Mouse (Mus musculus) cerebellum, adult (tissue): ENCODE measurements around the gene Cul7.
A peak's percentile ranks its signal among the peaks of the same experiment; 100 is the strongest.

Source experiments
- ATAC-seq: cut with Nextera tagmentation; 2 replicates; pipeline ENCODE4 v1.9.2; 2017; ENCODE audit warnings: mild to moderate bottlenecking, moderate library complexity, mixed read lengths; ENCODE audit not compliant: insufficient number of reproducible peaks, low FRiP score, low TSS enrichment

Cul7 gene

DNA sequence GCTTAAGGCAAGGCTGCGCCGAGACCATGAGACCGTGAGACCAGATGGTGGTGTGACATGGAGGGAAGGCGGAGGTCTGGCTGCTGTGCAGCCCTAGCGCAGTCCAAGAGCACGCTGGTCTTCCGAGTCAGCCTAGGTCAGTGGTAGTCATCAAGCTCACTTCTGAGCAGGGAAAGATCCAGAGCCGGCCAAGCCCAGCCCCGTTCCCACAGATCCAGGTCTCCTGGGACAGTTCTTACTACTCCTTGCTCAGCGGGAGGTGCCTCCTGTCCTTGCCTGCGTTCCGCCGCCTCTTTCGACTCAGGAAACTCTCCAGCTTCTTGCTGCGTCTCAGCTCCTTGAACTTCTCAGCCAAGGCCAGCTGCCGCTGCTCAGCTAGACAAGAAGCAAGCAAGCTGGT is 17.6 kb downstream of the Cul7 start:
- ATAC-seq = no peak

DNA sequence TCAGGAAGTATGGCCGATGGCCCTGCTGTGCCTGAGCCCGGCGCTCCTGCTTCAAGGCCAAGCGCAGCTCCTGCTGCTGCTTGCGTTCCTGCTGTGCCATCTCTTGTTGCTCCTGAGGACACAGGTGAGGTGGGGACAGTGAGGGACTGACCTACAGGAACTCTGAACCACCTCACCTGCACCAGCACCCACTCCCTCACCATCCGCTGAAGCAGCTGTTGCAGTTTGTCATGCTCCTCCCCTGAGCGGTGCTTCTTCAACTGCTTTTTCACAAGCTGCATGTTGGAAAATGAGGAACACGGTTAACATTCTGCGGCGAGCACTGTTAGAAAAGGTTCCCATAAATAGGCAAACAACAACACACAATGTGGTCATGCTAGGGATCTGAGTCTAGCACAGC is 19.8 kb downstream of the Cul7 start:
- no peak for ATAC-seq

DNA sequence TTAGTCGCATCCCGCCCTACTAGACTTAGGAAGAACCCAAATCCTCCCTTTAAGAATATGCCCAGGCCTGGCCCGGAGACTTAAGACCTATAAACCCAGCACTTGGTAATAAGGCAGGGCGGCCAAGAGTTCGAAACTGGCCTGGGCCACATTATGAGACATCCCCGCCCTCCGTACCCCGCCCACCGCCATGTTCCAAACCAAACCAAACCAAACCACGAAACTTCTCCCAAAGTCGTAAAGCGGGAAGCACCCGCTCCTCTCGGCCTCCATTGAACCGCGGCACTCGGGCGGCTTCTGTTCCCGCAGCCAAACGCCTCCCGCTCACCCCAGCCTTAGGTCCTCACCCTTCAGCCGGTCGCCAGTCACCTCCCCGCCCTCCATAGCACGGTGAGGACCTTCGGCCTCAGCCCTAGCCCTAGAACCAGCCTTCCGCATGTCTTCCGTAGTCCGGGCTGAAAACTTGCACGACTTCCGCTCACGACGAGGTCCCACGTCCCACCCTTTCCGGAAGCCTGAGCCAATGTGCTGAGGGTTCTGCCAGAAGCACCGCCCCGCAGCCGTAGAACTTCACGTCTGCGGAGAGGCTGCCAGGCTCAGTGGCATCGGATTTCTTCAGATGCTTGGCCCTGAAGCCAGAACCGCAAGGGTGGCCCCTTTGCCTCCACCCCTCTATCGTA is 23.9 kb downstream of the Cul7 start, which contains the start of gene Rrp36:
Gene Rrp36 (minus strand): TSS at position 503 of the 680 bp plus-strand sequence.
- ATAC-seq = peak; percentile 87

DNA sequence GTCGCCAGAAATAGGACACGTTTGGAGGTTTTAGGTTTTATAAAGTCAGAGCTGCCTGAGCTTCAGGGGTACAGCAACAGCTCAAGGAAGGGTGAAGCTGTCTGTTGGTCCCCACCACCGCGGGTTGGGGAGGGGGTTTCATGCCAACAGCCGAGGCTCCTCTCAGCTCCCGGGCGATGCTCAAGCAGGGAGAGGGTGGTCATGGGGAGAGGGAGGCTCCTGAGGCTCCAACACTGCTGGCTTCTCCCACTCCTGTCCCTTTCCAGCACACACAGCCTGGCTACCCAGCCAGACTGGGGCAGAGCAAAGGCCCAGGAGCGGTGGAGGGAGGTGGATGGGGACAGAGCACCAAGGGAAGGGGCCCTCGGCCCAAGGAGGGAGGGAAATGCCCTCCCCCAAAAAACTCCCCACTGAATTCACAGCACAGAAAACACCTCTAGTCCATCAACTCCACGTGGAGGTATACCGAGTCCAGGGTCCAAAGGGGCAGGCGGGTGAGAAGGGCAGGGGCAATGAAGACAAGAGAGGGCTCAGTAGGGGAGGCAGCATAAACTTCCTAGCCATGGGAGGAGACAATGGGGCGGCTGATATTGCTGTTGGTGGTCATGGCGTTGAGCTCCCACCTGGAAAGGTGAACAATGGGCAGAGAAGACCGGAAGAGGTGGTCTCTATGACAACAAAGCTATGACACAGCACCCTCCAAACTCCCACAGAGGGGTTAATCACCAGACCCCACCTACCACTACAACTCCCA is 24.6 kb downstream of the Cul7 start:
- ATAC-seq = peak; percentile 4; the same call in 1 of the 2 replicates

DNA sequence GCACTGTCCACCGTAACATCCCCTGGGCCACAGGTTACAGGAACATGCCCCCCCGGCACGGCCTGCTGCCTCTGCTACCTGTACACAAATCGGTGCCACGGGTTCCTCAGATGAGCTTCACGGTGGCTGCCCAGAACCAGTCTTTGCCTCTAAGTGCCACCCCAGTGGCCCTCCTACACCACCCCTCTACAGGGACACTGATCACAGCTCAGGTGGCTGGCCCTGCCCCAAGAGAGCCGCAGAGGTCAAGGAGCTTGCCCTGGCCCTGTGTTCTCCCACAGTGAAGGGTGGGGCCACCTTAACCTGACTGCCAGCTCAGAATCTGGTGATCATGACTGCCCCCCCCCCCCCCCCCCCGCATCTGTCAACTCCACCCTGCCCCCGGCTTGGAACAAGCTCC is 28.3 kb downstream of the Cul7 start, which contains the start of gene Mea1:
Gene Mea1 (plus strand): TSS at position 378 of the 400 bp plus-strand sequence.
- ATAC-seq = no peak

DNA sequence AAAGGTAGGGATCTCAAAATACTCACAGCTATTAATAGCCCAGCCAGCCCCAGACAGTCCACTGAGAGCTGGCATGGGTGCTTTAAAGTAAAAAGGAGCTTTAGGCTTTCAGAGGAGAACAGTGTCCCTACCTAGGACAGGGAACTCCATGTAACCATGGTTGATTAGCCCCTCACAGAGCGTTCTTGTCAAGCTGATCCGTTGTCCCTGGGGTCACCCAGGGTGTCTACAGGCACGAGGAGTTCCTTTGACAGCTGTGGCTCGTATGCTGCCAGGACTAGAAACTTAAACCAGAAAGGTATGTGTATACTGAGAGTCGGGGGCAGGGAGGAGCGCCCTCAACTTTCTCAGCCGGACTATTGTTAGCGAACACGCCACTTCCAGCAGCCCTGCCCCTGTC is 28.8 kb downstream of the Cul7 start:
- ATAC-seq = no peak

DNA sequence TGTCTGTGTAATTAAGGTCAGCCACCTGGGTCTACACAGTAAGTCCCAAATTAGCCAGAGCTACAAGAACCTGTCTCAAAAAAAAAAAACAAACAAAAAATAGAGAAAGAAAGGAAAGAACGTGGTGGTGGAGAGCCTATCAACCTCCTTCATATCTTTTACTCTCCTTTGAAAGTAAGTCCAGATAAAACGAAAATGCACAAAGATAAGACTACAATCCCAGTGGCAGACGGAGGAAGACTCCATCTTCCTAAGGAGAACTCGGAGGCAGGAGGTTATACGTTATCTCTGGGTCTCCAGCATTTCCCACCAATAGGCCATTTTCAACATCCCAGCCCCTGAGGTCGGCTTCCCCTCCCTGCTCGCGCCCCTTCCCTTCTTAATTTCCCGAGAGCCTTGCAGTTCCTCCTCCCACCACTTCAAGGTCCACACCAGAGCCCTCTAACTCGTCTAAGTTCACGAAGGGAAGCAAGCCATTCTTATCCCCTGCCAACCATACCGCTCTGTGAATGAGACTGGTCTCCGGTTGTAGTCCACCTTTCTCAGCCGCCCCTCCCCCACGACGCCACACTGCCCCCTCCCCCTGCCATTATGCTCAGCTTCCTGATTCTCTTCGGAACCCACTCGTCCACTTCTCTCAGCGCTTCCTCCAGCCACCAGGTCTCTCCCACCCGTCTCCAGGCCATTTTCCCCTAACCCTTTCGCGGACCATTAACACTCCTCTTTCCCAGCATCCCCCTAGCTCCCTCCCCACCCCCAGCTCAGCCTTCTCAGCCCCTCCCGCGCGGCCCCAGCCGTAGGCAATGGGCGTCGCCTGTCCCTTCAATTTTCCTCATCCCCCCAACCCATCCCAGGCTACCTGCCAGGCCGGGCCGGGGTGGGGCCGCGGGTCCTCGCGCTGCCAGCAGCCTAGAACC is 30.0 kb downstream of the Cul7 start:
- no peak; the same call in 1 of the 2 replicates for ATAC-seq

DNA sequence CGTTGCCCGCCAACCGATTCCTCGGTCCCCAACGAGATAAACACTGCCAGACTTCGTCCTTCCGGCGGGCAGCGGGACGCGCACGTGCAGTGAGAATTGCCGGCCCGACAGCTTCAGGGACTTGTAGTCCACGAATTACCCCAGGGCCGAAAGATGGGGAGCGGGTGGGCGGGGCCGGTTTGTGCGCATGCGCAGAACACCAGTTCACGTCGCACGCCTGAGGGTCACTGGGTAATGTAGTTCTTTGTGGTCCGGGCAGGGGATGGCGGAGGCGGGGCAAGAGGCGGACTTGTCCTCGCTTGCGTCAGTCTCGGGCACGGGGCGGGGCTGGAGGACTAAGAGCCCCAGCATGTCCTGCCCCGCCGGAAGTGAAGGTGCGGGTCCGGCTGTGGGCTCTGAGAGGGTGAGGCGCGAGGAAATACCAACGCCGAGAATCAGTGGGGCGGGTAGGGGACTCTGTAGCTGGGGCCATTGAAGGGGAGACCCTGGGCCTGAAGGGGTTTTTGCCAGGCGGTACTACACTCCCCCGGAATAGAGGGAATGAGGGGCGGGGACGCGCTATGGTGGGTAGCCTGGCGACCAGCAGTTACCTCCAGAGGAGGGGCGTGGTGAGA is 30.7 kb downstream of the Cul7 start, which contains the start of gene Klhdc3:
Gene Klhdc3 (minus strand): TSS at position 155 of the 614 bp plus-strand sequence.
- ATAC-seq = peak; percentile 88

DNA sequence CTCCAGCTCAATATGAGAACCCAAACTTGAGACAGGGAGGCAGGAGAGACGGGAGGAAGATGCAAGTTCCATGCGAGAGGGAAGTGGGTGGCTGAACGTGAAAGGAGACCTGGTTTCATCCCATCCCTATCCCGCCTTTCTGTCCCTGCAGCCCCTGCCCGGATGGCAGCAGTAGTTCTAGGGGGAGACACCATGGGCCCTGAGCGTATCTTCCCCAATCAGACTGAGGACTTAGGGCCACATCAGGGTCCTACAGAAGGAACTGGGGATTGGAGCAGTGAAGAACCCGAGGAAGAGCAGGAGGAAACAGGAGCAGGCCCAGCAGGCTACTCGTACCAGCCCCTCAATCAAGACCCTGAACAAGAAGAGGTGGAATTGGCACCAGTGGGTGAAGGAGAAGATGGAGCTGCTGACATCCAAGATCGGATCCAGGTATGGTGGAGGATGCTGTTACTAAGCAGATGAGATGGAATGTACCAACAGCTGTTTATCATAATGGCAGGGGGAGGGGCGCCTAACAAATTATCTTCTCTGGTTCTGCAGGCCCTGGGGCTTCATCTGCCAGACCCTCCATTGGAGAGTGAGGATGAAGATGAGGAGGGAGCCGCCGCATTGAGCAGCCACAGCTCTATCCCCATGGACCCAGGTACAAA is 31.5 kb downstream of the Cul7 start:
- ATAC-seq = no peak

DNA sequence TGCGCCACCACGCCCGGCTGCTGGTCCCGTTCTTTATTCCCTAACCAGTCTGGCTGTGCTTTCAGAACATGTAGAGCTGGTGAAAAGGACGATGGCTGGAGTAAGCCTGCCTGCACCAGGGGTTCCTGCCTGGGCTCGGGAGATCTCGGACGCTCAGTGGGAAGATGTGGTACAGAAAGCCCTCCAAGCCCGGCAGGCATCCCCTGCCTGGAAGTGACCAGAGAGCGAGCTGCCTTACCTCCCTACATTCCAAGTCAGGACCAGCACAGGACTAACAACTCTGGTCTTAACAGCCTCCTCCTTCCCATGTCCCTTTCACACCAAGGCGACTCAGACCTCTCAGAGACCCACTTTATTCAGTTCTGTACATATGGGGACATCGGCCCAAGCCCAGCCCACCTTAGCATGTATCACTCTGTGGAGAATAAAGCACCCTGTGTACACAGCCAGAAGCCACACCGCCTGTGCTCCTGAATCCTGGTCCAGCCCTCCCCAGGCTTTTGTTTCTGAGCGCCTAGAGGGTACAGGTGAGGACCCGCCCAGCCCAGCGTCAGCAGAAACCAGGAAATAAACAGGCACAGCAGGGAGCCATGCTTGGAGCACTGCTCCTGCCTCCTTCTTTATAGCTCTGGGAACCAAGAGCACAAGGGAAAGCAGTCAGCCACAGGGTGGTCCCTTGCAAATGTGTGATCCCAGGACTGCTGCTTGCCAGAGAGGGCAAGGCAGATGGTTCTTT is 32.7 kb downstream of the Cul7 start:
- no peak for ATAC-seq

DNA sequence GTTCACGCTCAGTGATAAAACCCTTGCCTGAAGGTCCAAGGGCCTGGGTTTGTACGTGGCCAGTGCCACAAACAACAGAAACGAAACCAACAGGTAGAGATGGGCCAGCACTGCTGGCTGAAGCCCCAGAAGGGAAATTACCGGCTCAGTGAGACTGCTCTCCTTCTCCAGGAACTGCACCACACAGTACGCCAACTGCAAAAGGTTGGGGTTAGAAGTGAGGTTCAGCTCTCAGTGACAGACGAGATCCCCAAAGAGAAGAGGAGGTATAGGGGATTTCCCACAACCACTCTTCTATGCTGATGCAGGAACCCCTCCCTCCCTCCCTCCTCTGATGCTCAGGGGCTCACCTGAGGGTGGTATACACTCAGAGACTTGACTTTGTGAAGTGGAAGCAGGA is 35.8 kb downstream of the Cul7 start:
- ATAC-seq = no peak

DNA sequence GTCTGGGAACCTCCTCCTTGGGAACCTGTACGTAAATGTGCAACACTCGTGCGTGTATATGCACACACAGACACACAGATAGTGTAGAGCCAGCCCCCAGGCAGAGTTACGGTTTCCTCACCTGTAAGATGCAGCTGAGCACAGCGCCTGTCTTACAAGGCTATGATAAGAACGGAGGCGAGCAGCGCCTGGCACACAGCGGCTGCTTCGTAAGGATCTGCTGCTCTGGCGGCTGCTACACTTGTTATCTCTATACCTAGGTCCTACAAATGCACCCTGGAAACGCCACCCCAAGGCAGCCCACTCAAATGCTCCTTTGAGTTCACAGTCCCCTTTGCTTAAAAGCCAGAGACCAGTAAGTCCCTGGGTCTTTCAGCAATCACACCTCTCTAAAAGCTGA is 40.5 kb downstream of the Cul7 start:
- ATAC-seq = no peak

DNA sequence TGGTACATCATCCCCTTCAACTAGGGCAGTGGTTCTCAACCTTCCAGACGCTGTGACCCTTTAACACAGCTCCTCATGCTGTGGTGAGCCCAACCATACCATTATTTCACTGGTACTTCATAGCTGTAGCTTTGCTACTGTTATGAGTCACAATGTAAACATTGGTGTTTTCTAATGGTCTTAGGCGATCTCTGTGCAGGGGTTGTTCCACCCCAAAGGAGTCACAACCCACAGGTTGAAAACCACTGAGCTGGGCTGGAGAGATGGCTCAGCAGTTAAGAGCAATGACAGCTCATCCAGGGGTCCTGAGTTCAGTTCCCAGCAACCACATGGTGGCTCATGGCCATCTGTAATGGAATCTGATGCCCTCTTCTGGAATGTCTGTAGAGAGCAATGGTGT is 41.3 kb downstream of the Cul7 start:
- no peak for ATAC-seq

DNA sequence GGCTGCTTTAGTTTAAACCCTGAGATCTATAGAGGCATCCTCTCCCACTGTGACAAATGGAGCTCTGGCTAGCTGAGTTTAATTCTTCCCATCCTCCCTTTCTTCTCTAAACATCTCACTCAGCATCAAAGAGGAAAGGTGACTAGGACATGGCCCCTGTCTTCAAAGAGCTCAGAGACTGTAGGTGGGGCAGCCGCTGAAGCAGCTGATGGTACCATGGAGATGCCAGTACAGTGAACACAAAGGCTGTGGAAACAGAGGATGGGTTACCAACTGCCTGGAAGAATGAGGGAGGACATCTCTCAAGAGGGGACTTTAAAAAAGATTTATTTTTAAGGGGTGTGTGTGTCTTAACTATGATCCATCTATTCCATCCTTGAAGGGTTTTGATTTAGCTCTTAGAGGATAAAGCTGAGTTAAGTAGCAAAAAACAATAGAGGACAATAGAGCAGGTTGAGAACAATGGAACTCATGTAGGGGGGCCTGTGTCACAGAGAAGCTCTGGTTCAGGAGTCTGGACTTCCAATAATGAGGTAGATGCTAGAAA is 44.5 kb downstream of the Cul7 start:
- no peak for ATAC-seq

DNA sequence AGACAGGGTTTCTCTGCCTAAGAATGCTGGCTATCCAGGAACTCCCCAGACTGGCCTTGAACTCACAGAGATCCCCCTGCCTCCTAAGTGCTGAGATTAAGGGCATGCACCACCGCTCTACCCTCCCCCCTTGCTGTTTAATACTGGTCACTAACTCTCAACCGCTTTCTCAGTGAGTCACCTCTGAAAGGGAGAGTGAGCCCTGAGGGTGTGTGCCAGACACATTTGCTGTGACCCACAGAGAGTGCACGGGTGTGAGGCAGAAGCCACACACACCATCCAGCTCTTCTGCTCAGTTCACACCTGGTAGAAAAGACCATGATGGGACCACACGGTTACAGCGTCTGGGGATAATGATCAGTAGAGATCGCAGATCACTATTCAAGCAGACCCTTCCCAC is 48.4 kb downstream of the Cul7 start:
- ATAC-seq = no peak

DNA sequence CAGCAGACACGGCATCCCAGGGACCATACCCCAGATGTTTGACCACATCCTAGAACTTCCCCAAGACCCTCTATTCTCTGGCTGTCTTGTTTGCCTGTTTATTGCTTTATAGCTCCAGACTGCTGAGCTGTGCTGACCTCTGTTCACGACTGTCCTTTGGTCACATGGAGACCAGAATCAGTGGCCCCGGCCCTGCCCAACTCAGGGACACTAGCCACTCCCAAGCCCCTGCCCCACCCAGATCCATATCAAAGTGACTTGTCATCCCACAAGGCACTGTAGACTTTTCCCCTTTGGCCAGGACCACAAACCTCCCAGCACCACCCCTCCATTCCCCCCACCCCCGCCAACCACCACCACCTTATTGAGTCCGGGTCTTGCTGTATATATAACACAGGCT is 49.1 kb downstream of the Cul7 start:
- ATAC-seq = no peak

DNA sequence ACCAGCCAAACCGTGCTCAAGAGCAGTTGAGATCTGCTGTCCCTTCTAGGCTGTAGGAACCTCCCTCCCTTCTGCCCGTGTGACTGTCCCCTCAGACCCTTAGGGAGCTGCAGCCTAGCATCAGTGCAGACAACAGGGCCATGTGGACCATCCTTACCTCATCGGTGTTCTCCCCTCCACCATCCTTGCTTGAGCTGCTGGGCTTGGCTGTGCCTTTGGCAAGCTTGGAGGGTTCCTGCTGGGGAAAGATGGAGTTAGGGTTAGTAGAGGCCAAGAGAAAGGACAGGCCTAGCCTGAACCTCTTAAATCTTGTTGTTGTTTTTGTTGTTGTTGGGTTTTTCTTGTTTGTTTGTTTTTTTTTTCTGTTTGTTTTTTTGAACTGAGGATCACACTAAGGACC is 49.8 kb downstream of the Cul7 start:
- ATAC-seq = no peak

DNA sequence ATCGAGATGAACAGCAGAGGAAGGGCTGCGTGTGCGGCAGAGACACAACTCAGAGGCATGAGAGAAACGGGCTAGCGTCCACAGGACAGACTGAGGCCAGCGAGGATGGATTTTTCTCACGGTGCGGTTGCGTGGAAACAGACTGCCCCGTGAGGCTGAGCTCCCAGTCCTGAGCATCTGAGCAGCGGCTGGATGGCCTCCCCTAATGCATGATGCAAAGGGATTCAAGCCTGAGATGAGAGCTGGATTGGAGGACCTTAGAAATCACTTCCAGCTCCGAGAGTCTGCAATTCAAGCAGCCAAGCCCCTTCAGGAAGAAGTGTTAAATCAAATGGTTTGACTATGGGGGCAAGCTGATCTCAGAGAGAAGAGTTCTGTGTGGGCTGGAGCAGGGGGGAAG is 51.4 kb downstream of the Cul7 start:
- ATAC-seq = no peak

DNA sequence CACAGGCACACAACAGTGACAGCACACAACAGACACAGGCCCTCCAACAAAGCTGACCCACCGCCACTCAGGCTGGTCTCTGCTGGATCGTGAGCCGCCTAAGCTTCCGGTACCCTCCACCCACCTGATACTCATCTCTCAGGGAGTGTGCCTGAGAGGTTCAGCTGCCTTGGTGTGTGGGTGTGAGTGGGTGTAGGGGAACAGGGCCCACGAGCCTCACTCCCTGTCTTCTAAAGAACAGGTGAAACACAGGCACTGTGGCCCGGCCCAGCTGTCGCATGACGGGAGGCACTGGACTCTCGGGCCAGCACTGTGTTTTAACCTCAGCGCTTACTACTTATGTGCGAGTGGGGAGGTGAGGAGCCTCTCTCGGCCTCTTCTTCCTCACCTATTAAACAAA is 52.0 kb downstream of the Cul7 start:
- ATAC-seq = no peak
